Mouse (Mus musculus) G1E (cell line): ENCODE measurements around the gene Kifc1.
"Not testable (repeated sequence)": the region's sequence is repeated elsewhere in the genome, so short reads cannot be mapped to it uniquely, and the experiment has no call there.

ENCODE experiments used
- CTCF ChIP-seq: IDR thresholded peaks from 2 replicates; pipeline ENCODE4 v1.5.1; 2012; ENCODE audit warnings: low read depth, low read length, inconsistent platforms, mixed read lengths
- GATA1 ChIP-seq: IDR thresholded peaks from 2 replicates; pipeline ENCODE4 v1.6.1; 2012; ENCODE audit warnings: borderline replicate concordance, low read length, inconsistent platforms, mixed read lengths
- GATA2 ChIP-seq: IDR thresholded peaks from 2 replicates; pipeline ENCODE4 v1.6.1; 2012; ENCODE audit warnings: low read depth, low read length, inconsistent platforms, borderline replicate concordance
- POLR2AphosphoS5 ChIP-seq: IDR thresholded peaks from 2 replicates; pipeline ENCODE4 v1.6.1; 2012; ENCODE audit warnings: low read depth, low read length, inconsistent platforms; ENCODE audit not compliant: insufficient replicate concordance
- TAL1 ChIP-seq: conservative IDR thresholded peaks from 2 replicates; pipeline ENCODE4 v1.6.1; 2012; ENCODE audit warnings: low read depth, low read length, inconsistent platforms, mixed read lengths

- TF ChIP-seq CTCF, POLR2AphosphoS5, GATA1, TAL1, GATA2: not testable (repeated sequence)
Measured at GRCm38 (mm10) chr17:33903911-33904651, 13.6 kb upstream of the Kifc1 start.
